Mouse (Mus musculus): ENCODE measurements around the gene St7l. TPM values are rescaled to one million over a fixed set of nuclear protein-coding genes. Genes with fewer than 3 reads are reported as not detected.

The St7l gene
- polyA plus RNA-seq, 1 experiment from 2014 or later = 36.7 TPM

DNA sequence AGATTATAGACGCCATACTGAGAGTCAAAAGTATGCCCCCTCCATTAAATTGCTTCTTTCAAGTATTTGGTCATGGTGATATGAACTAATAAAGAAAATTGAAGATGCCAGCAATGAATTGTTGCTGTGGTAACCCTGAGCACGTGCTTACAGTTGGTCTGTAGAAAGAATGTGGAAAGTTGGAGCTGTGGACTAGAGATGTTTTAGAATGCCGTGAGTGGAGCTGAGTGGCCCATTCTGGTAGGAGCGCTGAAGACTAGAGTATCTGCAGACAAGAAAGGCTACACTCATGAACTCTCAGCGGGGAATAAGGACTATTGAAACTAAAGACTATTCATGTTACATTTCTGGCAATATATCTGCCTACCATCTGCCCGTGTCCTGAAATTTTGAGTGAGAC is 45.4 kb downstream of the St7l start:
- H3K27me3 ChIP-seq = no peaks in the 10 kb centered on the region
- H3K27ac ChIP-seq = no peak overlapping the region
- 83% methylated on average over 6 of the region's 6 CpGs for WGBS
- H3K4me1 ChIP-seq = no peaks in the 10 kb centered on the region
- ATAC-seq (ENCODE audit: low FRiP score) = no peak
- no peaks in the 10 kb centered on the region for H3K9me3 ChIP-seq
- H3K36me3 ChIP-seq (replicated peaks) = peaks cover 25% of the 10 kb centered on the region
- no peak overlapping the region for H3K4me2 ChIP-seq
- no peak overlapping the region for H3K9ac ChIP-seq
- H3K4me3 ChIP-seq (replicated peaks) = no peak overlapping the region

DNA sequence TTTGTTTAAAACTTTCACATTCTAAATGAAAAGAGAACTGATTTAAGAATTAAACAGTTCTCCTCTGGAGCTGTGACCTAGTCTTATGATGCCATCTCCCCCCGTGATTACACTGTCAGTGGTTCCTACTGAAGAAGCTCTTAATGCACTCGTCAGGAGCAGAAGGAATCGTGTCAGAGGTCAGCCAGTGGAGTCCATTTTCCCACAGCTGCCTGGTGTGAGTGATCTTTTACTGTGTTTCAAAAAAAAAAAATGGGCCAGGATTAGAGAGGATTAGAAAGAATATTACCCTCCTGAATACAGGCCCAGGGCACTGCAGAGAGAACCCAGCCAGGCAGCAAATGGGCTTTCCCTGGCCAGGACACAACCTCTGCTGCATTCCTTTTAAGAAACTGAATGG is 51.2 kb downstream of the St7l start:
- Histone ChIP-seq H3K27ac (no peak overlapping the region), H3K9me3 (no peaks in the 10 kb centered on the region), H3K36me3 (replicated peaks) (peaks cover 13% of the 10 kb centered on the region), H3K4me2 (no peak overlapping the region), H3K9ac (no peak overlapping the region), H3K4me3 (replicated peaks) (no peak overlapping the region), H3K4me1 (no peaks in the 10 kb centered on the region), H3K27me3 (no peaks in the 10 kb centered on the region)
- 8% methylated on average over 3 of the region's 3 CpGs for WGBS
- ATAC-seq (ENCODE audit: low FRiP score) = no peak

DNA sequence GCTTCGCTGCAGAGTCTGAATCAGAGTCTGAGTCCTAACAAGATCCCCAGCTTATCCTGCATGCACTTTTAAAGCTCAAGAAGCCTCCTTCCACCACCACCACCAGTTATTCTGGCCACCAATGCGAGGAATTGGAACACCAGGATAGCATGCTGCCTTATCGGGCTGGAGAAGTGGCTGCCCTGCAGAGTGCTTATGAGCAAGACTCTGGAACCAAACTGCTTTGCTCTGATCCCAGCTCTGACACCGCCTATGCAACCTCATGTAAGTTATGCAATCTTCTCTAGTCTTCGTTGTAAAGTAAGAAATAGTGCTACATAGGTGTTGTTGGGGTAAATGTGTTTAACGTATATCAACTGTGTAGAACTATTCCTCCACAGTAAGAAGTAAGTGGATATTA is 65.6 kb downstream of the St7l start:
- no peak for ATAC-seq (ENCODE audit: low FRiP score)
- no peaks in the 10 kb centered on the region for H3K9me3 ChIP-seq
- no peak overlapping the region for H3K27ac ChIP-seq
- H3K4me2 ChIP-seq = no peak overlapping the region
- no peak overlapping the region for H3K9ac ChIP-seq
- no peaks in the 10 kb centered on the region for H3K4me1 ChIP-seq
- H3K27me3 ChIP-seq = no peaks in the 10 kb centered on the region
- 92% methylated on average over 6 of the region's 6 CpGs for WGBS
- peaks cover 17% of the 10 kb centered on the region for H3K36me3 ChIP-seq (replicated peaks)
- H3K4me3 ChIP-seq (replicated peaks) = no peak overlapping the region

DNA sequence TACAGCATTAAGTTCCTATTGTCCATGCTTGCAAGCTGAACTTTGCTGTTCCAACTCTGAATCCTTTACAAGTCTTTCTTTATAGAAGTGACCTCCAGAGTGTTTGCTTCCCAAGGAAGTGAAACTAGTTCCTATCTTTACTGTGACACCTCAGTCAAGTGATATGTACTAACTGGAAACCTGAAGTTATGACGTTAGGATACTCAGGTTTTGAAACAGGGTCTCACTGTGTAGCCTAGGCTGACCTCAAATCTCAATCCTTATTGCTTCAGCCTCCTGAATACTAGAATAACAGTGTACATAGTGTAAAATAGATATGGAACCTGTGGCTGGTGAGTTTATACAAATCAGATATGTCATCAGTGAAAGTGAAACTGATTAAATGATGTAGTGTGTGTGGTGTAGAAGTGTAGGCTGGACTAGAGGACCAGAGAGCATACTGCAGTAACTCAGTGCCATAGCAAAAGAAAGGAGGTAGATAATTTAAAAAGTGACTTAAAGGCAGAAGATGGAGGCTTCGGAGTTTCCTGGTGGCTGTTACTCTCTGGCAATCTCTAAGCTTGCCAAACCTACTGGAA is 74.0 kb downstream of the St7l start:
- Histone ChIP-seq H3K27me3 (no peaks in the 10 kb centered on the region), H3K9ac (no peak overlapping the region), H3K4me3 (replicated peaks) (no peak overlapping the region), H3K36me3 (replicated peaks) (peaks cover 17% of the 10 kb centered on the region), H3K4me1 (peaks cover 22% of the 10 kb centered on the region; the same call in 1 of the 2 replicates), H3K27ac (no peak overlapping the region), H3K9me3 (no peaks in the 10 kb centered on the region), H3K4me2 (no peak overlapping the region)
- no peak for ATAC-seq (ENCODE audit: low FRiP score)
- WGBS = 88% methylated on average over 2 of the region's 2 CpGs

DNA sequence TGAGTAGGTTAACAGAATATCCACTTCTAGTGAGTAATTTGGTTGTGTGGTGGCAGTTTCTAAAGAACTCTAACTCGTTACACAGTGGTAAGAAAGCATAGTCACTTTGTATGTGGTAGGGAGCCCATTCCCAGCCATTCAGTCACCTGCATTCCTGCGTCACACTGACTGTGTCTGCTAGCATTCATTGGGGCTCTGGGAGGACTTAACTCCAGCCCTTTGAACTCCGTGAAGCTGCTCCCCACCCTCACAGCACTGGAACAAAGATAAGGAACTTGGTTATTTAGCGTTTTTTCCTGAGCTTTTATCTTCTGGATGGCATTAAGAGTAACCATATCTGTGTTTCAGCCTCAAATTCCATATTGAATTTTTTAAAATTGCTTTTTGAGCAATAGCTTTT is 74.5 kb downstream of the St7l start:
- Histone ChIP-seq H3K27me3 (no peaks in the 10 kb centered on the region), H3K9me3 (no peaks in the 10 kb centered on the region), H3K4me2 (no peak overlapping the region), H3K4me3 (replicated peaks) (no peak overlapping the region), H3K27ac (no peak overlapping the region), H3K4me1 (peaks cover 27% of the 10 kb centered on the region), H3K36me3 (replicated peaks) (peaks cover 19% of the 10 kb centered on the region), H3K9ac (no peak overlapping the region)
- 19% methylated on average over 4 of the region's 4 CpGs for WGBS
- ATAC-seq (ENCODE audit: low FRiP score) = no peak

DNA sequence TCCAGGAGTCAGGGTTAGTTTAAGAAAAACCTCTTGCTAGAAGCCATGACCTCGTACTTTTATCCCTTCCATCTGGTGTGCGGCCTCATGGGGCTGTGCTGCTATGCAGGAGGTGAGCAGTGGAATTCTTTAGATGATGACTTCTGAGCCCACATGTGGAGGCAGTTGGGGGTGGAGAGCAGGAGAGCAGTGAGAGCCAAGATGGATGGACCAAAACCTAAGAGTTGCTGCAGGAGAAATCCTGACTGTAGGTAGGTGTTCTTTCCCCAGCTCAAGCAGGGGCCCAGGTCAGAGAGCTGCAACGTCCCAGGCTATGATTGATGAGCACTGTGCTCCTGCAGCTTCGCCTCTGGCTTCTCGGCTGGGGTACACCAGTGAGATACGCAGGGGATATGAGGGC is 76.9 kb downstream of the St7l start:
- no peaks in the 10 kb centered on the region for H3K9me3 ChIP-seq
- no peaks in the 10 kb centered on the region for H3K27me3 ChIP-seq
- no peak overlapping the region for H3K9ac ChIP-seq
- no peak overlapping the region for H3K4me3 ChIP-seq (replicated peaks)
- no peak for ATAC-seq (ENCODE audit: low FRiP score)
- H3K36me3 ChIP-seq (replicated peaks) = peaks cover 27% of the 10 kb centered on the region
- peaks cover 25% of the 10 kb centered on the region for H3K4me1 ChIP-seq
- H3K27ac ChIP-seq = no peak overlapping the region
- H3K4me2 ChIP-seq = no peak overlapping the region
- WGBS = 70% methylated on average over 6 of the region's 6 CpGs

DNA sequence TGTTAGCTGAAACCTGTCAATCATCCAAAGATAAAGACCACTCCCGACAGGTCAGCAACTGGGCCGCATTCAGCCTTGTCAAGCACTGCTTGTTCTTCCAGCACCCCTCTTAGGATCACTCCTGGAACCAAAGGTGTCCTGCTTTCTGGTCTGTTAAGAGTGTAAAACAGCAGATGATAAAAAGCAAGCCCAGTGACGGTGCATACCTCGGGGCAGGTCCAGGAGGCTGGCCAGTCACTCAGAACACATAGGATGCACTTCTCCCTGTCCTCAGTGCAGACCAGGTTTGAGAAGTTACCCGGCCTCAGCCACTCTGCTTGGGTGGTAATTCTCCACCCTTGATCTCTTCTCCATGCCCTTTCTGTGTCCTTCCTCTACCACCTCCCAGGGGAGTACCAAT is 78.9 kb downstream of the St7l start:
- Histone ChIP-seq H3K4me2 (no peak overlapping the region), H3K27ac (no peak overlapping the region), H3K27me3 (no peaks in the 10 kb centered on the region), H3K36me3 (replicated peaks) (peaks cover 44% of the 10 kb centered on the region), H3K4me3 (replicated peaks) (no peak overlapping the region), H3K9ac (no peak overlapping the region), H3K9me3 (no peaks in the 10 kb centered on the region), H3K4me1 (peaks cover 16% of the 10 kb centered on the region)
- 54% methylated on average over 5 of the region's 5 CpGs for WGBS
- ATAC-seq (ENCODE audit: low FRiP score) = no peak

DNA sequence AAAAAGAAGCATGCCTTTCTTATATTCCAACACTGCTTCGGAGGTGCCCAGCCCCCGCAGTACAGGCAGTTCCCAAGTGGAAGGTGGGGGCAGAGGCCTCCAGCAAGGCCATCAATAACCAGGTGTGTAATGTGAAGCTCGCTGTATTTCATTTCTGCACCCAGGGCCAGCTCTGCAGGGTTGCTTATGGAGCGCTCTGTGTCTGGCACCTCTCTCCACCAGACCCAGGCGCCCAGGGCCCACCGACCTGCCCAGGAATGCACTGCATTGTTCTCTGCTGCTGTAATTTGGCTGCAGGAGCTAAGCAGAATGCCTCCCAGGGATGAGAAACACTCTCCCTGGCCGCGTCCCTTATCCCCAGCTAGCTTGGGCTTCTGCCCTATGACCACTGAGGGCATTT is 79.5 kb downstream of the St7l start:
- H3K27ac ChIP-seq = no peak overlapping the region
- WGBS = 34% methylated on average over 8 of the region's 8 CpGs
- peaks cover 44% of the 10 kb centered on the region for H3K36me3 ChIP-seq (replicated peaks)

DNA sequence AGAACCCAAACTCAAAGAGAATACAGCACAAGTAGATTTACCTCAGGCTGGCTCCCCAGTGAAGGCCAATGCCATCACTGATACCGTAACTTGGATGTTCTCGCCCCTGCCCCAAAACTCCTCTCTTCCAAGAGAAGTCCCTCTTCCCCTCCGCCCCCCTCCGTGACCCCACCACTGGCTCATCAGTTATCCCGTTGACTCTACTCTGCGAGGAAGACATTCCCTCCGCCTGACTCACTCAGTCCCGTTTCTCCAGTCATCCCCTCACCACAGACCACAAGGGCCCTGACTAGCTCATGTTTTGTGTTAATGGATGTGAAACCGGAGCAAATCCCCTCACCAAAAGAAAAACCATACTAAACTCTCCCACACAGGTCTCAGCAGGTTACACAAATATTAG is 81.1 kb downstream of the St7l start:
- Histone ChIP-seq H3K4me2 (no peak overlapping the region), H3K27me3 (no peaks in the 10 kb centered on the region), H3K4me3 (replicated peaks) (no peak overlapping the region), H3K27ac (no peak overlapping the region), H3K9me3 (no peaks in the 10 kb centered on the region), H3K4me1 (peaks cover 12% of the 10 kb centered on the region), H3K36me3 (replicated peaks) (peaks cover 34% of the 10 kb centered on the region), H3K9ac (no peak overlapping the region)
- ATAC-seq (ENCODE audit: low FRiP score) = no peak
- WGBS = 87% methylated on average over 9 of the region's 9 CpGs

More for the DNA sequence above, 79.5 kb downstream of the St7l start:
- no peaks in the 10 kb centered on the region for H3K9me3 ChIP-seq
- no peak overlapping the region for H3K4me2 ChIP-seq
- peaks cover 12% of the 10 kb centered on the region for H3K4me1 ChIP-seq
- ATAC-seq (ENCODE audit: low FRiP score) = no peak
- H3K4me3 ChIP-seq (replicated peaks) = no peak overlapping the region
- H3K9ac ChIP-seq = no peak overlapping the region
- no peaks in the 10 kb centered on the region for H3K27me3 ChIP-seq

DNA sequence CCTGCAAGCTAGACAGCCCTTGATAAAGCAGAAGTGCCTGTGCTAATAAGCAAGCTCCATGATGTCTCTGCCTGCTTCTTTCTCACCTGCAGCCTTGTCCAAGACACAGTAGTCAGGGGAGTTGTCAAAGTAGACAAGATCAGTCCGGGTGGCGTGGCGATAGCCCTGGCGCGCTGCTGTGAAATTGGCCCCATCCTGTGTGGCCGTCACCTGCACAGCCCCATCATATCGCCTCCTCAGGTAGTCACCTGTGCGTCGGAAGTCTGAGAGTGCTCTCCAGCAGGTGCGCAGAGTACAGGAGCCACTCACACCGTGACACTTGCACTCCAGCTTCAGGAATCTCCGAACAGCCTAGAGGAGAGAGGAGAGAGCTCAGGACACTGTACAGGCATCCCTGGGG is 87.1 kb downstream of the St7l start:
- peaks cover 42% of the 10 kb centered on the region for H3K36me3 ChIP-seq (replicated peaks)
- H3K9ac ChIP-seq = no peak overlapping the region
- no peaks in the 10 kb centered on the region for H3K4me1 ChIP-seq
- H3K4me2 ChIP-seq = no peak overlapping the region
- no peak for ATAC-seq (ENCODE audit: low FRiP score)
- no peaks in the 10 kb centered on the region for H3K27me3 ChIP-seq
- H3K4me3 ChIP-seq (replicated peaks) = no peak overlapping the region
- WGBS = 95% methylated on average over 12 of the region's 12 CpGs
- H3K27ac ChIP-seq = no peak overlapping the region
- no peaks in the 10 kb centered on the region for H3K9me3 ChIP-seq

DNA sequence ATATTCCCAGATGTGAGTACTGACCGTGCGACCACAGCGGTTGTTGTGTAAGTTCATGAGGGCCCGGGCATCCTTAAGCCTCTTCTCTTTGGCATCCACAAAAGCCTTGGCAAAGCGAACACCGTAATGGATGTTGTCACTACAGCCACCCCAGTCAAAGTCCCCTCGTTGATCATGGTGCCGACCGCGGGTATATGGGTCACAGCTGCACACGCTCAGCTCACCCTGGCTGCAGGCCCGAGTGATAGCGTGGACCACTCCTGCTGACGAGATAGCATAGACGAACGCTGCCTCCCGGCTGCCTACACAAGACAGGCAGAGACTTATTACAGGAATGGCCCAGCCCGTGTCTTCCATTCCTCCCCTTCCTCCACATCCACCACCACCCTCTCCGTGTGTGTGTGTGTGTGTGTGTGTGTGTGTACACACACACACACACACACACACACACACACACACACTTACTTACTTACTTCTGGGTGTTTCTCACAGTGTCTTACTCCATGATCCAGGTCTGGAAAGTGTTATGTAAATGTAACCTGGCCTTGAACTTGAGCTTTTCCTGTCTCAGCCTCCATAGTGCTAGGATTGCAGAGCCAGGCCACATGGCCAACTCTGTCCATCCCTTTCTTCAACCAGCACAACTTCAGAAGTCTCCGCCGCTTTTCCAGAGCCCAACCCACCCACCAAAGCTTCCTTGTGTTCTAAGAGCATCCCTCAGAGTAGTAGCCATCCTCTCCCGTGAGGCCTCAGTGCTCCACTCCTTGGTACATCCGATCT is 89.3 kb downstream of the St7l start:
- no peaks in the 10 kb centered on the region for H3K4me1 ChIP-seq
- no peak overlapping the region for H3K4me3 ChIP-seq (replicated peaks)
- H3K4me2 ChIP-seq = no peak overlapping the region
- H3K9ac ChIP-seq = no peak overlapping the region
- no peak overlapping the region for H3K27ac ChIP-seq
- ATAC-seq (ENCODE audit: low FRiP score) = no peak
- H3K36me3 ChIP-seq (replicated peaks) = peaks cover 28% of the 10 kb centered on the region
- H3K9me3 ChIP-seq = no peaks in the 10 kb centered on the region
- WGBS = 95% methylated on average over 23 of the region's 23 CpGs
- 0 out of 2 replicates have a peak, but pooled peaks cover 4% of the 10 kb centered on the region for H3K27me3 ChIP-seq

DNA sequence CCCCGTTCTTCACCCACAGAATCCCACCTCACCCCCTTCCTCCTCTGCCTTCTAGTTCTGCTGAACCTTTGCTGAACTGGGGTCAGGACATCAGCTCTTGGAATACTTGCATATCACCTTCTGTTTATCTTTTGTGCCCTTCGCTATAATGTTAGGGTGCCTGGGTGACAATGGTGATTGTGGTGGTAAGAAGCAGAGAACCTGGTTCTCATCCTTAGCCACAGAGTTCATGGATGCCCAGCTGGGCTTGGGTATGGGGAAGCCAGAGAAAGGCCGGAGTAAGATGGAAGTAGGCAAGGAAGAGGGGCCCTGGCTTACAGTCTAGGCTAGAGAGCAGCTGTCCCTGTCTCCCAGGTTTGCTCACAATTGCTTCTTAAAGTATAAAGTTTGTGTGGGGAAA is 90.3 kb downstream of the St7l start:
- 99% methylated on average over 3 of the region's 3 CpGs for WGBS
- no peak for ATAC-seq (ENCODE audit: low FRiP score)
- peaks cover 28% of the 10 kb centered on the region for H3K36me3 ChIP-seq (replicated peaks)
- no peak overlapping the region for H3K4me2 ChIP-seq
- no peaks in the 10 kb centered on the region for H3K9me3 ChIP-seq
- no peak overlapping the region for H3K27ac ChIP-seq
- peaks cover 13% of the 10 kb centered on the region for H3K27me3 ChIP-seq
- no peaks in the 10 kb centered on the region for H3K4me1 ChIP-seq
- H3K9ac ChIP-seq = no peak overlapping the region
- H3K4me3 ChIP-seq (replicated peaks) = no peak overlapping the region

DNA sequence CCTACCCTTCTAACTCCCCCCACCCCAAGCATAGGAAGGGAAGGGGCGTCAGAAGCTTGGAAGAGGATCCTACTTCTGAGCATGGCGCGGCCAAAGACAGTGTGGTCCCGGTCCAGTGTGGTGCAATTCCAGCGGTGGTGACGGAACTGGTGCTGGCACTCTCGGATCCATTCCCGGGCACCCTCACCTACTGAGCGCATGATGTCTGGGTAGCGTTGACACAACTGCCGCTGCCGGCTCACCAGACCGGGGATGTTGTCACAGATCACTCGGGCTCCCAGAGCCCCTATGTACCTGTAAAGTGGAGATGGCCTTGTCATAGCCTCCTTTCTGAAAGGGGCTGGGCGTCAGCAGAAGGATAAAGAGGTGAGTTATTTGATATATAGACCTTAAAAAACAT is 90.7 kb downstream of the St7l start:
- H3K27ac ChIP-seq = no peak overlapping the region
- no peak for ATAC-seq (ENCODE audit: low FRiP score)
- H3K27me3 ChIP-seq = peaks cover 17% of the 10 kb centered on the region
- 97% methylated on average over 15 of the region's 15 CpGs for WGBS
- H3K9ac ChIP-seq = no peak overlapping the region
- H3K9me3 ChIP-seq = no peaks in the 10 kb centered on the region
- H3K36me3 ChIP-seq (replicated peaks) = peaks cover 28% of the 10 kb centered on the region
- no peak overlapping the region for H3K4me2 ChIP-seq
- no peak overlapping the region for H3K4me3 ChIP-seq (replicated peaks)
- no peaks in the 10 kb centered on the region for H3K4me1 ChIP-seq

All from forebrain, embryonic 12.5 days (tissue).